Mouse (Mus musculus) olfactory bulb, adult 2 months (tissue): Measurements from ENCODE around the gene Selenom.

Experiments used
- CTCF ChIP-seq: fragments of 200-500 bp; IDR thresholded peaks from 2 replicates; pipeline ENCODE4 v1.5.1; 2012; ENCODE audit warnings: low read depth, mild to moderate bottlenecking, low read length, moderate library complexity; ENCODE audit not compliant: insufficient read depth
- POLR2A ChIP-seq: fragments of 200-500 bp; IDR thresholded peaks from 2 replicates; pipeline ENCODE4 v1.6.1; 2012; ENCODE audit warnings: mild to moderate bottlenecking, low read depth, low read length, moderate library complexity; ENCODE audit not compliant: insufficient read depth

- TF ChIP-seq CTCF = no peak
- no peak for TF ChIP-seq POLR2A
Measured at GRCm38 (mm10) chr11:3532101-3532931, 17.8 kb downstream of the Selenom start.
